Mouse (Mus musculus): ENCODE data around the gene Trib3.

Gene Trib3

DNA sequence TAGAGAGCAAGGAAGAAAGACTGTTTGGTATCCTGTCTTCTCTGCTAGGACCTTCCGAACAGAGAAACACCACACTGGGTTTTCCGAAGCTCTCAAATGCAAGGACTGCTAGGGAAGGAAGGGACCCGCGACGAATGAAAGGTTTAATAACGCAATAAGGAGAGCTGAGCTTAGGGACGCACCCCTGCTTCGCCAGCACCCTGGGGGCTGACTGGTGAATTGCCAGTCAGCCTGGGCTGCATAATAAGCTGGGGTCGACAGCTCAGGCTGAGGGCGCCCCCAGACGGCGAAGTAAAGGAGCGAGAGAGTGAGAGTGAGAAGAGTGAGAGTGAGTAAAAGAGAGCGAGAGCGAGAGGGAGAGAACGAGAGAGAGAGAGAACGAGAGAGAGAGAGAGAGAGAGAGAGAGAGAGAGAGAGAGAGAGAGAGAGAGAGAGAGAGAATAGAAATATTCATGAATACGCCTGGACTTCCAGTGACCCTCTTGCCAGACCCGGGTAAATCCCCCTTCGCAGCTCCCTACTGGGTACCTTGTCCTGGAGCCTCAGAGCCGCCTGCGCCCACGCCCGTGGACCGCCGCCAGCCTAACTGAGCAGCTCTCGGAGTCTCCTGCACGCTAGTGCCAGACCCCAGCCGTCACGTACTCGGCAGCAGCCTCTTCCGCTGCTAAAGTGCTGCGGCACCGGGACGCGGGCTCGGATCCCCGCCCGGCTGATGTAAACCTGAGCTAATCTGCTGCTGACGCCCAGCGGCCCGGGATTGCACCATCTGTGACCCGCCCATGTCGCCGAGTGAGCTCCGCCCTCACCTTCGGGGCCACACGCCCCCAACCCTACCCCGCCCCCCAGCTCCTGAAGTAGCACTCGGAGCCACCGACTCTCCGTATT is at the start of gene Trib3:
Gene Trib3 (minus strand): TSS at position 704 of the 885 bp plus-strand sequence.
- DNase-seq (ENCODE audit: low read depth, low spot score), result peak; percentile 91

GRCm38 (mm10) chr2:152393225-152394017 is 49.6 kb upstream of the Trib3 start:
- peak; percentile 58 for DNase-seq (ENCODE audit: low read depth, low spot score)

- DNase-seq (ENCODE audit: low read depth, low spot score), result peak; percentile 87
Measured at GRCm38 (mm10) chr2:152392786-152393185, 49.0 kb upstream of the Trib3 start.

DNA sequence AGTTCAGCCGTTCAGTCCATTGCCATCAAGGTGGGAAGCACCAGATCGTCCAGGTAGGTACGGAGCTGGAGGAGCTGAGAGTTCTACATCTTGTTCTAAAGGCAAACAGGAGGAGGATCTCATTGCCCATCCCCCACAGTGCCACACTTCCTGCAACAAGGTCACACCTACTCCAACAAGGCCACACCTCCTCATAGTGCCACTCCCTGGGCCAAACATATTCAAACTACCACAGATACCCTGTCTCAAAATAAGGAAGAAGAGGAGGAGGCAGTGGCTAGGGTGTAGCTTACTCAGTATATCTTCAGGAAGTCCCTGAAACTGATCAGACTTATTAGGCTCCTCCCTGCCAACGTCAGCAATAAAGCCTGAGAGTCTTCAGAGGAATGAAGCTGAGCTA is 40.4 kb upstream of the Trib3 start:
- peak; percentile 66 for DNase-seq (ENCODE audit: low read depth, low spot score)

DNA sequence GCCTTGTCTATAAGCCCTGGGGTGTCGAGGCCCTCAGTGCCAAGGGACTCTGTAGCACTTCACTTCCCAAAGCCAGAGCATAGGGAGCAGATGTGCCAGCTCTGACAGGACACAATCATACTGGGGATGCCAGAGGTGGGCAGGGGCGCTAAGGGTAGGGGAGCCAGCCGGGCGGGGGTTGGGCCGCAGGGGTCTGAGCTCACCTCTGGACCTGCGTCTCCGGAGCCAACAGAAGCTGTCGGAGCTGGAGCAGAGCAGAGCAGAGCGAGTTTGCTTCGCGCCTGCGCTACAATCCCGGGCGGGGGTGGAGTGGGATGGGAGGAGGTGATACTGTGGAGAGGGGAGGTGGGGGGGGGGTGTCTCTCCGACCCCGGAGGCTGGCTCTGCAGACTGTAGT is 32.5 kb upstream of the Trib3 start, which contains the start of gene Nrsn2:
Gene Nrsn2 (minus strand): TSS at position 294 of the 397 bp plus-strand sequence.
- peak; percentile 59 for DNase-seq (ENCODE audit: low read depth, low spot score)

GRCm38 (mm10) chr2:152375652-152376344 is 32.0 kb upstream of the Trib3 start:
- peak; percentile 98 for DNase-seq (ENCODE audit: low read depth, low spot score)

DNA sequence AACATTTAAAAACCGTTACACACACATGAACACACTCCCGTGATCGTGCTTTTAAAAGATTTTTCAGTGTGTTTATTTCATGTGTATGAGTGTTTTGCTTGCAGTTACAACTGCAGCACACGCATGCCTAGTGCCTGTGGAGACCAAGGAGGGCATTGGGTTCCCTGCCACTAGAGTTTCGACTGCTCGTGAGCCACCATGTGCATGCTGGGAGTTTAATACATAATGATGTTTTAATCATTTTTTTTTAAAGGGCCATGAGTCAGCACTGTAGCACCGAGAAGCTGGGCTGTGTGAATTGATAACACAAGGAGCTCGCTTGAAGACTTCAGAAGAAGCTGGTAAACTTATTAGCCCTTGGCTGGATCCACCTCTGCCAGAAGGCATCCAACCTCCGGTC is 29.7 kb upstream of the Trib3 start:
- DNase-seq (ENCODE audit: low read depth, low spot score), result no peak

DNA sequence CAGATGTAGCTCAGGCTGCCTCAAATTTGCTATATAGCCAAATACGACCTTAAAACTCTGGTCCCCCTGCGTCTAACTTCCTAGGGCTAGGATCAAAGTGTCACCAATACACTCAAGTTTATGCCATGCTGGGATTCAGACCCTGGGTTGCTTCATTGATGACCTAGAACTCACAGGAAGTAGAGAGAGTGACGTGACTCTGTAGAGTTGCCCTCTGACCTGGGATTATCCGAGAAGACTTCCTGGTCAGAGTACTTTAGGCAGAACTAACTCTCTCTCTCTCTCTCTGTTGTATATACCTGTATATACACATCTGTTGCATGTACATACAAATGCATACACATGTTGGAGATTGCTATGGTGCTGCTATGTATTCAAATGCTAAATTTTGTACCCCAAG is 28.8 kb upstream of the Trib3 start:
- DNase-seq (ENCODE audit: low read depth, low spot score), result no peak

GRCm38 (mm10) chr2:152372104-152372503 is 28.3 kb upstream of the Trib3 start:
- no peak for DNase-seq (ENCODE audit: low read depth, low spot score)

- peak; percentile 93 for DNase-seq (ENCODE audit: low read depth, low spot score)
Measured at GRCm38 (mm10) chr2:152368532-152369140, 24.8 kb upstream of the Trib3 start.

GRCm38 (mm10) chr2:152367917-152368316 is 24.1 kb upstream of the Trib3 start:
- DNase-seq (ENCODE audit: low read depth, low spot score), result no peak

DNA sequence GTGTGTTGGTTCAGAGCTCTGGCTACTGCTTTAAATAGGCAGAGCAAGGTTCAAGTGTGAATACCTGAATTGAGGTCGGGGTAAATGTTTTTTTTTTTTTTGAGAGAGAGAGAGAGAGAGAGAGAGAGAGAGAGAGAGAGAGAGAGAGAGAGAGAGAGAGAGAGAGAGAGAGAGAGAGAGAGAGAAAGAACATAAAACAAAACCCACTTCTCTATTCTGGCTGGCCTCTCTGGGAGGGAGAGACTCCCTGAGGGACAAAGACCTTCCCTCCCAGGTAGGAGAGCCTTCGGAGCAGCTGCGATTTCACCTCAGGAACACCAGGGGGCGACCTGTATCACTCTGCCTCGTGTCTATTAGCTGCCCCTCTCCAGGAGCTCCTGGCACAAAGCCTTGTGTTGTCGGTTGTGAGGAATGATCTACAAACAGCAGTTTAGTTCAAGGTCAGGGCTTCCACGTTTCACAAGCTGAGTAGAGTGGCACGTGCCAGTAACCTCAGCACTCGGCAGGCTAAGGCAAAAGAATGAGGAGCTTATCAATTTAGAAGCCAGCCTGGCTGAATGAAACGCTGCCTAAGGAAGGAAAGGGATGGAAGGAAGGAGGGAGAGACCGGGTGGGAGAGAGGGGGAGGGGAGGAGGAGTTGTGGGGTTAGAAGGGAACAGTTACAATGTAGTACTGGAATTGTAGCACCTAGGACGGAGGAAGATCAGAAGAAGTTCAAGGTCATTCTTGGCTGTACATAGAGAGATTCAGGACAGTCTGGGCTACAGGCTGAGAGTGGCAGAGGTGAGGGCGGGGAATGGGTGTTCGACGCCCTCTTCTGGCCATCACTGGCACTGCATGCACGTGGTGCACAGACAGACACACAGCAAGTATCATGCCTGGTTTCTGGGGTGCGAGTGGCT is 19.7 kb upstream of the Trib3 start:
- DNase-seq (ENCODE audit: low read depth, low spot score), result peak; percentile 94

DNA sequence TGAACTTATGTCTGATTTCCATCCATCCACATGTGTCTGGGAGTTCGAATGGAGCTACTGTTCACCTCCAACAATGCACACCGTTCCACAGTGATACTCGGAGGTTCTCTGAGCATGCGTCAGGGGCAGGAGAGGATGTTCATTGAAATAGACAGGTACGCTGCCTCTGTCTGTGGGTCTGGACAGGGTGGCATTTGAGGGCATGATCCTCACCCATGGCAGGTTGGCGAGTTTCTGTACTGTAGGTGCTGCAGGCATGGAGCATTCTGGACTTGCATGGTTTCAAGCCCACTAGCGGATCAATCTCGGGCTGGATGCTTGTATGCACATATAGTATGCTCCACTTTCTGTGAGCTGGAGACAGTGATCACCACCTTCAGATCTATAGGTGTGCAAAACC is 17.4 kb upstream of the Trib3 start:
- DNase-seq (ENCODE audit: low read depth, low spot score), result no peak

- no peak for DNase-seq (ENCODE audit: low read depth, low spot score)
Measured at GRCm38 (mm10) chr2:152360271-152360775, 16.5 kb upstream of the Trib3 start.

DNA sequence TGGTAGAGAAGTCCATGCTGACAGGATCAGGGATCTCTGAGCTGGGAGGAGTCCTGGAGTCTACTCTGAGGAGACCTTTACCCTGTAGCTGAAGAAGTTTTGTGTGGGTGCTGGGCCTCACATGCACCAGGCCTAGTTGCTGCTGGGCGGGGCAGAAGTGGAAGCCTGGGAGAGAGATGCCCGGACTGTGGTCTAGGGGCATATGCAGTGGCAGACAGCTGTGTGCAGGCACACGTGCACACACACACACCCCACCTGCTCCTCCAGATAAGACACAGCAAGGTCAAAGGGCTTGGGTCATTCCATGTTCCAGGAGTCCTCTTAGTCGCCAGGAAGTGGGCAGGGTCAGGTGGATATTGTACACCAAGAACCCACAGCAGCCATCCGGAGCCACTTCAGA is 15.8 kb upstream of the Trib3 start:
- DNase-seq (ENCODE audit: low read depth, low spot score), result no peak

DNA sequence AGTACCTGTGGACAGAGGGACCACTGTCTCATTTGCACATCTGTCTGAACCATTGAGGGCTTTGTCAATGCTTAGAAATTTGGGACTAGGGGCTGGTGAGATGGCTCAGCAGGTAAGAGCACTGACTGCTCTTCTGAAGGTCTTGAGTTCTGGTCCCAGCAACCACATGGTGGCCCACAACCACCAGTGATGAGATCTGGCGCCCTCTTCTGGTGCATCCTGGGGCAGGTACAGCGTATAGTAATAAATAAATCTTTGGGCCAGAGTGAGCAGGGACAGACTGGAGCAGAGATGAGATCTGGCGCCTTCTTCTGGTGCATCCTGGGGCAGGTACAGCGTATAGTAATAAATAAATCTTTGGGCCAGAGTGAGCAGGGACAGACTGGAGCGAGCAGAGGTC is 15.1 kb upstream of the Trib3 start:
- peak; percentile 69 for DNase-seq (ENCODE audit: low read depth, low spot score)

DNA sequence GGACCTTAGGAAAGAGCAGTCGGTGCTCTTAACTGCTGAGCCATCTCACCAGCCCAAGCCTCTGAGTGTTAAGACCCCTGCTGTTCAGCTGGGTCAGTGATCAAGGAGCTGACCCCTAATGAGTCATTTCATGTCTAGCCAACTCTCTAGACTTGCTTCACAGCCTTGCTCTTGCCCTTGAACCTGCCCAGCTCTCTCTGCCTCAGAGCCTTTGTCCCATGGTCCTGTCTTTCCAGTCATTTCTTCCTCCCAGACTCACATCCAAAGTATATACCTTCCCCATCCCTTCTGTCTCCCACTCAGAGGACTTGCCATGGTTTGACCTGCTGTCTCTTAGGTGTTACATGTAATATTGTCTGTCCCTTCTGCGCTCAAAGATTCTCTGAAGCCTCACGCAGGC is 13.4 kb upstream of the Trib3 start:
- no peak for DNase-seq (ENCODE audit: low read depth, low spot score)

GRCm38 (mm10) chr2:152349842-152350540 is 6.2 kb upstream of the Trib3 start:
- peak; percentile 94 for DNase-seq (ENCODE audit: low read depth, low spot score)

GRCm38 (mm10) chr2:152349205-152349604 is 5.4 kb upstream of the Trib3 start:
- DNase-seq (ENCODE audit: low read depth, low spot score), result peak; percentile 81

DNA sequence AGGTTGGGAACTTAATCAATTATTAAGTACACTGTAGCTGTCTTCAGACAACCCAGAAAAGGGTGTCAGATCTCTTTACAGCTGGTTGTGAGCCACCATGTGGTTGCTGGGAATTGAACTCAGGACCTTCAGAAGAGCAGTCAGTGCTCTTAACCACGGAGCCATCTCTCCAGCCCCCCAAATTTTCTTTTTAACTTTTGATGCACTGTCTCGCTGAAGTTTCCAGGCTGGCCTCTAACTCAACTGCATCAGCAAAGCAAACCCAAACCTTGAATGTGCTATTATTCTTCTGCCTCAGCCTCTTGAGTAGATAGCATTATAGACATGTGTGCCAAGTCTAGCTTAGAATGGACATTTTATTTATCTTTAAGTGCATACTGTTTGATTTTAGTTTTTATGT is 3.9 kb upstream of the Trib3 start:
- DNase-seq (ENCODE audit: low read depth, low spot score), result no peak

All from ES-CJ7 (cell line).